Mouse (Mus musculus) heart, postnatal 4 days (tissue): ENCODE measurements at regions not wholly inside any gene's neighbourhood (a gene's known extent, or its start where the extent isn't known, plus 50 kb on each side); places are given as distances from the start of the nearest gene placed in this dataset.
A peak's percentile ranks its signal among the peaks of the same experiment; 100 is the strongest.

ENCODE experiments used
- DNase-seq: peaks from one replicate; pipeline ENCODE4 v3.0.0; 2021

DNA sequence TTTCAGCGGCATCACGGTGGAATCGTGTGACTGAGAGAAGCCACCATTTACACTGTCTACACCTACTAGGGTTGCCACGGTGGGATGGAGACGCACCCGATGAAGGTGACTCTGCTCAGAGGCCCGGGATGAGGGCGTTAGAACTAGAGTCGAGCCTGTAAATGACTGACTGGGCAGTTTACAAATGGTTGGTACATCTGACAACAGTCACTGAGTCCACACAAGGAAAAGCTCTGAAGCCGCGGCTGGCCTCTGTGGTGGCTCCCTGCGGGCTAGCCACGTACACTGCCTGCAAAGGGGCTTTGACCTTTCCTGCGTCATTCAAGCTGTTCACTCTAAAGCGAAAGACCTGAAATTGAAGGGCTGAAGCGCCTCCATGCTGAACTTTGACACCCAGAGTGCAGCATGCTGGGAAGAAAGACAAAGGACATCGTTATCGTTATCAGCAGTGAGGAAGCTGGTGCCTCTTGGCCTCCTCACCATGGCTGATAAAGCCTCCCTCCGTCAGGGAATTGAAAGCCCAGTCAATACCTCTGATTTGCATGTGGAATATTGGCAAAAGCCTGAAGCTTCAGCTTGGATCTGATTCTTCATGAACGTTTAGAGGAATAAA, 462.1 kb upstream of the Arglu1 start:
- DNase-seq = no peak

DNA sequence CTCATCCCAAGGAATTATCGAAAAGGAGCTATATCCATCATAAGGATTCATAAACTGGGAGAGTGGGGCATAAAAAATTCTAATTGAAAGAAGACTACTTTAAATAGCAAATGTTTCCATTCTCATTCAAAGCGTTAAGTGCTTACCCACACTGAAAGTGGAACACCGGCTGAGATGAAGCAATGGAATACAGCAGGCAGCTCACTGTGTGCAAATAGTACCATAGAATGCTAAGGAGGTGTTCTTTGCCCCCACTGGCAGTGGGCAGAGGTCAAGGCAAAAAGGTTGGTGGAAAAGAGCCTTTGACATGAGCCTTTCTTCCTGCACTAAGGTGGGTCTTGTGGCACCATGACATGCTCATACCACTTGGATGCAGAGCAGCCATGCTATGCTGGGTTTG, 454.0 kb upstream of the Arglu1 start:
- no peak for DNase-seq

DNA sequence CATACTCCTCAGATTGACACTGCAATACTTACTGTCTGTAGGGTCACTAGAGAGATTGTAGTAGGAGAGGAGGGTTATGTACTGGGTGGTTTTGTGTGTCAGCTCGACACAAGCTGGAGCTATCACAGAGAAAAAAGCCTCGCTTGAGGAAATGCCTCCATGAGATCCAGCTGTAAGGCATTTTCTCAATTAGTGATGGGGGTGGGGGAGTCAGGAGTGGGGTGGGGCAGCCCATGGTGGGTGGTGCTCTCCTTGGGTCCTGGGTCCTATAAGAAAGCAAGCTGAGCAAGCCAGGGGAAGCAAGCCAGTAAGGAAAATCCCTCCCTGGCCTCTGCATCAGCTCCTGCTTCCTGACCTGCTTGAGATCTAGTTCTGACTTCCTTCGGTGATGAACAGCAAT, 449.5 kb upstream of the Arglu1 start:
- DNase-seq = no peak

DNA sequence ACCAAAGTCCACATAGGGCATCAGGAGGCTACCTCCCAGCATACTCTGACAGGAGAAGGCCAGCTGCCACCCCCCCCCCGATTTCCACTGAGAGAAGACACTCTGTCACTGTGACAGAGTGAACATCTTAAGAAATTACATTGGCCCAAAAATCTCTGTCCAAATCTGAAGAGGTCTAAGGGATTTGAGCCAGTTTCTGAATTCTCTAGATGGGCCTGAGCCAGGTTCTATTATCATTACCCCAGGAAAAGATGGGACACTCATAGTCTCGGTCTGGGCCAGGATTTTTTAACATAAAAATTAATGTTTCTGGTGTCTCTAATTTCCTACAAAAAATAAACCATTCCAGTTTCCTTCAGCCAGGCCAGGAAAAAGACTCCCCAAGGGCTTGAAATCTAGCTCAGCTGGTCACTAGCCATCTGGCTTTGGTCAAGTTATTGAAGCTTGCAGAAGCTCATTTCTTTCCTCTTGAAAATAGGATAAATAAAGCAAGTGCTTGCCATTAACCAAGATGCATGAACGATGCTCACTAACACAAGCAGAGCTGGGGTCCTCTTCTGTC, 448.8 kb upstream of the Arglu1 start:
- peak; percentile 57 for DNase-seq

DNA sequence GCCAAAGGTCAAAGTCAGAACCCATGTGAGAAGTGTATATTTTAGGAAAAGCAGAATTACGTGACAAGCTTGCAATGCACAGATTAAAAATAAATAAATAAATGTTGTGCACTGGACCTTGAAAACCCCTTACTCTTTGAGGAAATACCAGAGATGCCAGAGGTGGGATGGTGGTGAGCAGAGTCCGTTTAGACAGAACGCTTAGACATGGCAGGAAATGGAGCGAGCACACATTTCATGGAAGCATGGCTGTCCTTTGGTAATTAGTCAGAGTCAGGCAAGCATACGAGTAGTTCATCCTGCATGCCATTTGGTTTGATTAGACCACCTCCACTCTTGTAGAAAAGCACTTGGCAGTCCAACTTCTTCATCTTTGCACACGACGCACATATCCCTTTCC, 443.4 kb upstream of the Arglu1 start:
- no peak for DNase-seq

DNA sequence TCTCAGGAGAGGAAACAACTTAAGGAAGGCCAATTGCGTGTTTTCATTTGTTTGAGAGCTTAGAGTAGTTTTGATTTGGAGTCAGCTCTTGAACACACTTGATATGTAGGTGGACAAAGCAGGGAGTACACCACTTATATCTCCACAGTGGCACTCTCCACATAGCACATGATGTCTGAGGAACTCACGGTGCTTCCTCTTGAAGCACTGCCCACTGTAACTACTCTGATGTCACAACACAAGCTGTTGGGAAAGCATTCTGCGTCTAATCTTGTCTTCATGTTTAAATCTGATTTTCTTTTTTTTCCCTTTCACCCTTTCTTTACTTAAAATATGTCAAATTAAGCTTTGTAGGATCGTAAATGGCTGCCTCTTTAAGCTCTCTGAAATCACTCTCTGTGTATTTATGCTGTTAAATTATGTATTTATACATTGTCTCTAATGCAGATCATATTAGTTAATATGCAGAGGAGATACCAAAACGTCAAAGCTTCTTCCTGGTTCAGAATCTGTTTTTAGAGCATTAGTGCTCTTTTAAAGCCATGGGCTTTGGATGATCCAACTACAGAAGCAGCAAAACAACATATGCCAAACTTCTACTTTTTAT, 442.4 kb upstream of the Arglu1 start:
- no peak for DNase-seq

DNA sequence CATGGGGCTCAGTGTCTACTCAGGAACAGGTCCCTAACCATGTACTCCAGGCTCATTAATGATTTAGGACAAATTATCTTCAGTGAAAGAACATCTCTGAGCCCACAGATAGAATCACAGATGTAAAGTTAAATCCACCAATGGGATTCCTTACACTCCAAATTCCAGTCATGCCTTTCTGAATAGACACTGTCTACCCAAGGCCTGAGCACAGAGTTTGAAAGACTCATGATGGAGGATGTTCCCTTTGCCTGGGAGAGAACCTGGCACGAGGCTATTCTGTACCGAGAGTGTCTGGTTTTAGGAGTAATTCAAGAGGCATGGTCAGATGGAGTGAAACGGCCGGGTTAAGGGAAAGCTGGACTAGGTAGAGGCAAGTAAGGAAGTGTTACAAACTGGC, 440.9 kb upstream of the Arglu1 start:
- DNase-seq = no peak

DNA sequence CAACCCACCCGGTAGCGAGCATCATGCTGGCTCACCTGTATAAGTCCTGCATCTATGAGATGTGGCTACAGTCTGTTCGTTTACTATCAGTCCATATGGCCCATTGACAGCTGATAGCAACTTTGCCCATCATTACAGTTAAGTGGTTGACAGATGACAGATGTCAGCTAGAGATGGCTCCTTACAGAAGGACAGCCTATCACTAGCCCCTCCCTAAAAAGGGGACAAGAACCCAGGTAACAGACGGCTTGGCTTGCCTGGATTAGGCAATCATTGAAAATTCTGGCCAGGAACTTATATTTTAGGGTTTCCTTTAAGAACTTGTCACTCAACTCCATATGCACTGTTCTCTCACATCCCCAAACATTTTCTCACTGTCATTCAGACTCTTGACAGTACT, 434.2 kb upstream of the Arglu1 start:
- DNase-seq = no peak

DNA sequence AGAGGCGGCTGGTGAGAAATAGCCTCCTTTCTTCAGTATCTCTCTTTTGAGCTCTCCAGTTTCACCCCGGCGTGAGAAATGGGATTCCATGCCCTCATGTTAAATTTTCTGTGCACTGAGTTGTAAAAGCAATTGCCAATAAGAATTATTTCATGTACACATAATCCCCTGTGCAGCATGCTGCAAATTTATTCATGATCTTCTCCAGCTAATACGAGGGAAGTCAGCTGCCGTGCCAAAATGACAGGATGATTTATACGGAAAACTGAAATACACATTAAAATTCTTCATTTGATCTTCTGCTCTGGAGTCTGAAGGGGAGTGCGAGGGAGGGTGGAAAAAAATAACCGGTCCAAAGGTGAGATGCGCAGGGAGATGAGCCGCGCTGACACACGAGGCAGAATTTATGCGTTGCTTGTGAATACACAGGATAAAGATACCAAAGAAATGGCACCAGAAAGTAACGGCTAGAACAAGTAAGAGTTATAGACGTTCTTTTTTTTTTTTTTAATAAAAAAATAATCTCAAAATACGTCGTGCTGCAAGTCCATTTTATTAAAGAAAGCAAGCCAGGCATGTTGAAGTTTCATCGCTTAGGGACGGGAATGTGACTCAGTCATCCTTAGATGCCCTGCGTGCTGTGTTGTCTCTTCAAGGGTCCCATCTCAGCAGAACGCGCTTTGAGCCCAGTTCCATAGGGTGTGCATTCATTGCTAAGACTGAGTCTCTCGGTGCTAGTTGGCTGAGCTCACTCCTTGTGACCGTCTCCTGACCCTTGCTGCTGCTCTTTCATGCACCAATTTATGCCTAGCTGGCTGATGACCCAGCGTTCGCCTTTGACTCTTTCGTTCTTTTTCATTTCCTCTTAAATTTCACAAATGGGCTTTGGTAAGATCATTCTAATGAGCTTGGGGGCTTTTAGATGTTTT, 427.8 kb upstream of the Arglu1 start:
- no peak for DNase-seq

DNA sequence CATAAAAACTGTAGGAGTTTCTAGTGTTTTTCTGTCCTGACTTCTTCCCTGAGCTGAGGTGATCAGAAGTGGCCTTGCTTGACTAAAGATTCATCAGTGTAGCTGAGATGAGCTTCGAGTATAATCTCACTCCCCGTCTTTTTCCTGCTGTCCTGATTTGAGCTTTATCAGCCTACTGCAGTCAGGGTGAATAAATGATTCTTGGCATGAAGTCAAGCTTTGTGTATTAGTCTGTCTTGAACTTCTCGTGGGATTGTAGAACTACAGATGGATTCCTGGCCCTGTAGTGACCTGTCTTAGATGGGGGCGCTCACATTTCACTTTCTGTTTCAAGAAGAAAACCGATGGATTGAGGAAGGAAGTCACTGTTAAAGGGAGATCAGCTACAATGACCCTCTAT, 405.7 kb upstream of the Arglu1 start:
- no peak for DNase-seq

DNA sequence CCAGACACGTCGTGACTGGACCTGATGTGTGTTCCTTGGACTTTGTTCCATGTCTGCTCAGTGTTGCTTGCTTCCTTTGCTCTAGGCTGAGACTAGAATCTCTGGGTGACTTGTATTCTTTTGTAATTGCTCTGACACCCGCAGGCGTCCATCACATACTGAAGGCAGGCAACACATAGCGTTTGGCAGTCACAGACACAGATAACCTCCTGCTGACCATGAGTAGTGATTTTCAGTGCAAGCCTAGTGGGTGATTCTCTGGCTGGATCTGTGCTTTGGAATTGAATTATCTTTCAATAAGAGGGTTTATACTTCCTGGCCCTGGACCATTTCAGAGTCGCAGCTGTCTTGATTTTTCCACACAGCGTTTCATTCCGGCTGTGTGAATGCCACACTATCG, 403.7 kb upstream of the Arglu1 start:
- DNase-seq = no peak

DNA sequence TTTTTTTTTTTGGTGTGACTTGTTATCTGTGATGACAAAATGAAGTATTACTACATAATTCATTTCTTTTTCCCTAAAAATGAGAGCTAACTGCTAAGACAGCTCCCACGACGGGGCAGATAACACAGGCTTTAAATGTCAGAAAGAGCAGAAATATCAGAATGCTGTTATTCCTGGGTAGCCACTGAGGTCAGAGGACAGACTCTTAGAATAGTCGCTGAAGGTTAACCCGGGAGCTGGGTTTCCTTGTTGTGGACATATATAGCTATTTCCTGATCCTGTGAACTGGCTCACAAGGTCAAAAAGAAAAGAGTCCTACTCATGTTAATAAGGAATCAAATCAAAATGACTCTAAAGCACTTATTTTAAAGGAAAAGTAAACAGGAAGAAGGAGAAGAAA, 403.0 kb upstream of the Arglu1 start:
- no peak for DNase-seq

DNA sequence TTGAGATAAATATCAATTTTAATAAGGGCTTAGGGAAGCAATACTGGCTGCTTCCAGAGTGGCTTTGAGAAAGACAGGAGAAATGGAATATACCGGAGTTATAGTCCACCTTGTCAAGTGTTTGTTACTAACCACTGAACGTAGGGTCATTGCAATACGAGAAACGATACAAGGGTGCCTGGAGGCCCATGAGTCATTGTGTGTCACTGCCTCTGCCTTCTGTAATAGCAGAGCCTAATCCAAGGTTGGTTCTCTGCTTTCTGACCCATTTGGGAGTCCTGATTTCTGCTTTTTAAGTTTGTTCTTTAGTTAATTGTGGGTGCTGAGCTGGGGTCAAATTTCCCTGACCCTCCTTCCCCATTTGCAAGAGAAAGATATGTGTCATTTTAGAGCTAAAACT, 382.4 kb upstream of the Arglu1 start:
- DNase-seq = no peak

DNA sequence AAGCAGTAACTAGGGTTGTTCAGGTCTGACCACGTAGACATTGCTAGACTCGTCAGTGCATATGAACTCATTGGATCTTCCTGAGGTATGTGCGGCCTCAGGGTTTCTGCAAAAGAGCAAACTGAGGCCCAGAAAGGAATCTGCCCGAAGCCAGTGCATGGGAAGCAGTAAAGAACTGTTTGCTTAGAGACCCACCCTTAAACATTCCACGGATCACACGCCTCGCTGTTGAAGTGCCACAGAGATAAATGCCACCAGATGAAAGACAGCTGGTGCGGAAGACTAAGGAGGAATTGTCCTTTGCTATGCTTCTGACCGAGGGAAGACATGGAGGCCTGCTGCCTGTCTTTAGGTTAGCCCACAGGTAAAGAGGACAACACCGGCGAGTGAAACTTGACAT, 382.0 kb upstream of the Arglu1 start:
- DNase-seq = no peak

DNA sequence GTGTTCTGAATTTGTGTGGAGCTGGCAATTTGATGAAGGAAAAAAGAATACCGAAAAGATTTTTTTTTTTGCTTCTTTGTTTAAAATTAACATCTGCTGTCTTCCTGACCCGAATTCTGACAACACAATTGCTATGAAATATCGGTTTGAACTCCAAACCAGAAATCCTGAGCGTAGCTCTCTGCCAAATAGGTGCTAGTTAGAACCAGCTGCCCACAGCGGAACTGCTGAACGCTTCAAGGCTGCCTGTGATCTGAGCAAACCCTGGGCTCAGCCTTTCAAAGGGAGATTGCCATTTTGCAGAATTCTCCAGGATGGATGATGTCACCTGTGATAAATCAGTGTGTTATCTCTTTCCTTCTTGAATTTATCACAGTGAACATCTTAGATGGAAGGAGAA, 380.6 kb upstream of the Arglu1 start:
- DNase-seq = no peak

DNA sequence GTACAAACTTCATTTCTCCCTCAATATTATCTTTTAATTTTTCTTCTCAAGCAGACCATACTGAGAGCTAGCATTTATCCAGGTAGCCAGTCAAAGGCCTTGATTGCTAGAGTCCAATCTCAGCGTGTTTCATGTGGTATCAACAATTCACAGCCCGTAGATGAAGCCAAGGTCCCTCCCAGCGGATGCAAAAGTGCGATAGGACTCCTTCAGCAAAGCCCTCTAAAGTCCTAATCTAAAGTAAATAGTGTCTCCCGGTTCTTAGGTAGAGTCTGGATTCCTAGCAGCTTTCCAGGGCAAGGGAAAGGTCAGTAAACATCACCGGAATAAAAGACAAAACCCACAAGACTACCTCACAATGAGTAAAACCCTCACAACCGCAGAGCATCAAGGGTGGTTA, 379.5 kb upstream of the Arglu1 start:
- no peak for DNase-seq

DNA sequence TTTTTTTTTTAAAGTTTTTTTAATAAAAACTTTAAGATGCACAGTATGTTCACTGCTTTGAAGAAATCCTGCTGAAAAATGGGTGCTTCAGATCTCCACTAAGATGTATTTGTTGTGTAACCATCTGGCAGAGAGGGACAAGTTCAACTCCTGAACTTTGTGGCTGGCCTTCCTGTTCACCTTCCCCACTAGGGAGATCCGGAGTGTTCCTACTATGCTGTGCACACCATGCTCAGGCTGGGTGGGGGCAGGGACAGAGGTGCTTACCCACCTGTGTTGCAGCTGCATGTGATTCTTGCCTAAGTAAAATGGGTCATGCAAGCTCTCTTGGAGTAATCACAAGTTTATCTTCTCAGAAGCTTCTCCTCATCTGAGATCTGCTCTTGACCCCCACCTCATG, 377.4 kb upstream of the Arglu1 start:
- no peak for DNase-seq

DNA sequence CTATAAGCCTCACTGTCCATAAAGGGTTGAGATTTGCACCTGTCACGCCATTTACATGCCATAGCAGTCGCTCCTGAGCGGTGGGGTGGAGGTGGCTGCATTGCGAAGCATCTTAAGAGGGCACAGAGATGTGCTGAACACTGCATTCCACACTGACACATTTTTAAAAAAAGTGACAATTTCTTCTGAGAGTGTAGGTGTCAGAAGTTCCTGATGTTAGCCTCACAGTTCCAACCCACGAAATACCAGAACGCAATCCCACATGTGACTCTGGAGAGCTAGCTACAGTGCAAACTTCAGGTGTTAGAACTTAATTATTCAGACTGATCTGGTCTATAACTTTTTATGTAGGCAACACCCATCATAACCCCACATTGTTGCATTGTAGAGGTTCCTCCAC, 369.8 kb upstream of the Arglu1 start:
- no peak for DNase-seq

DNA sequence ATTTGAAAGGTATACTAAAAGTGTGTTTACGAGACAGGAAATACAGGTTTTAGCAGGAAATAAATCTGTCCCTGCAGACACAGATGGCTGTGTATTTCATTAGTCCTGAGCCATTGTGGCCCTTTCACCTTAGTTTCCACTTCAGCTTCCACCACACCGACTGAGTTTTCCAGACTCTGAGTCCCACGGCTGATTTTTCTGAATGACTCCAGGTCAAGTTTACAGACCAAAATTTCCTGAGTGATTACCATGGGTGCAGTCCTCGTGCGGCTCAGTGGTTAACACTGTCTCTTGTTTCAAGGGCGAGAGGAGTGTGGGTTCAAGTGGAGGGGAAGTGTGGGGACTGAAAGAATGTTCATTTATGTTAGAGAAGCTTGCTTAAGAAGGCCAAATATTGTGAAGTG, 365.1 kb upstream of the Arglu1 start:
- no peak for DNase-seq

DNA sequence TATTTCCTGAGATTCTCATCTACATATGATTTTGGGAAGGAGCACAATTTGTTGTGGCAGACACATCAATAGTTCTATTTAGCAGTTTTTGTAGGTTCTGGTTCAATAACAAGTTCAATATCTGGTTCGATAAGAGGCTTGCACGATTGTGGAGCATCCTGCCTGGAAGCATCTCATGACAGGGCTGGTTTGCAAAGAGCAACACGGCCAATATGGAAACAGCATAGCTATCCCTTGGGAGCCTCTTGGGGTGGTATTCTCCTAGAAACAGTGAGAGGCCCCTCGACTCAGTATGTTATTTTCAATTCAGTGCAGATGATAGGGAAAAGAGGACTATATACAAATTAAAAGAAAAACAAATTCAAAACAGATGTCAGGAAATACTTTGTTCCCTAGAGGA, 364.5 kb upstream of the Arglu1 start:
- no peak for DNase-seq

DNA sequence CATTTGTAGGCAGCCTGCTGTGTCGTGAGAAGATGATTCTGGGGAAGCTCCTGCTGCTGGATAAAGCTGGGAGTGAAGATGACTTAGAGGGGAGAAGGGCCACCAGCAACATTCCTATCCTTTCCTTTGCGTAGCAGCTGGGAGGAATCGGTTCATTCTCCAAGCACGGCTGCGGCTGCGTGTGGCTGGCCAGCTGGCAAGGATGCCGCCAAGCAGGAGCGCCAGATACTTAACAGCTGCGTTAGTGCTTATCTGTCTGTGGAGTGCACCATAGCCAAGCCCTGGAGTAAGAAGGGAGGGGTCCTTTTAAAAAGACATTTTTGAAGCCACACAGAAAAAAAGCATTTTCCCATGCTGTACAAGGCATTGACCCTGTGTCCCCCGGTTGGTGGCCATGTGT, 361.4 kb upstream of the Arglu1 start:
- peak; percentile 66 for DNase-seq

DNA sequence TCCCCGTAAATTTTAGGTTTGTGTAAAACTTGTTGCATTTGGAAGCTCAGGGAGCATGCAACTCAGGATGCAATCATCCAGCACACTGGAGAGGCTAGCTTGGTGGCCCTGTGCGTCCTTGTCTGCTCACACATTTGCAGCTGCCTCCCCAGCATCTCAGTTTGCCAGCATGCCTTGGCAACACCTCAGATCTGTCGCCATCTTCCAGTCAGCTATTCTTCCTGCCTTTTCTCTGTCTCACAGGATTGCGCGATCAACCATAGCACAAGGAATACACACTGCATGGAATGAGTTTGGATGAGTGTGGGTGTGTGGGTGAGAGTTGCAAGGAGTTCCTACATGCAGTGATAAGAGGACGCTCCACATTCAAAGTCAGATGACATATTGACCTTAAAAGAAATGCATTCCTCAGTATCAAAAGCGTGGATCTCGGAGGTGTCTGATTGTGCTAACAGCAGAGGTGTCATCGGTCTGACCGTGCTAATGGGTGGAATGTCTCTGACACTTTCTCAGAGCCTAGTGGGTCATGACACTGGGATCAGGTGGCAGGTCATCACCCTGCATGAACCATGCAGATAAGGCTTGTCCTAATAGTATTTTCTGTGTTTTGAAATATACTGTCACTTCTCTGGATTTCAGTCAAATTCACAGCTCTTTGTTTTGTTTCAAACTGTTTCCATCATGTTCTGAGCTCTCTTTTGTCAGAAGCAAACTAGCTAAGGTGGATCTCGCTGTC, 360.6 kb upstream of the Arglu1 start:
- DNase-seq = no peak

DNA sequence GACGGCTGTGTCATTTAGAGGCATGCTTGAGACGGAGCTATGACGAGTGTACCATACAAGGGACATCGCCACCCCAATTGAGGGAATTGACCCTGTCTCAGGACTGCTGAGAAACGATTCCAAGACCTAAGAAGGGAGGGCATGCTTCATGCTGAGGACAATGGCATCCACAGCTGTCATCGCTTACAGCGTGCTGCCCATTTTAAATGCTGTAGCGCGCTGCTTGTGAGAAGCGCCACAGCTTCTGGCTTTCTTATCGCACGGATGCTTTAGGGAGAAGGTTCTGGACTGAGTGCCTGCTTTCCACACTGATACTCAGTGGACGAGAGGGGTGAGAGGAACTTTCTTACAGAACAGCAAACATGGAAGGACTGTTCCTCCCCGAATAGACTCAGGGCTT, 357.8 kb upstream of the Arglu1 start:
- no peak for DNase-seq
